Mouse (Mus musculus): ENCODE data around the gene 1700025C18Rik. TPM values are rescaled to one million over a fixed set of nuclear protein-coding genes. Genes with fewer than 3 reads are reported as not detected.

1700025C18Rik gene
- total RNA-seq, 2 experiments from 2014 or later = not detected

DNA sequence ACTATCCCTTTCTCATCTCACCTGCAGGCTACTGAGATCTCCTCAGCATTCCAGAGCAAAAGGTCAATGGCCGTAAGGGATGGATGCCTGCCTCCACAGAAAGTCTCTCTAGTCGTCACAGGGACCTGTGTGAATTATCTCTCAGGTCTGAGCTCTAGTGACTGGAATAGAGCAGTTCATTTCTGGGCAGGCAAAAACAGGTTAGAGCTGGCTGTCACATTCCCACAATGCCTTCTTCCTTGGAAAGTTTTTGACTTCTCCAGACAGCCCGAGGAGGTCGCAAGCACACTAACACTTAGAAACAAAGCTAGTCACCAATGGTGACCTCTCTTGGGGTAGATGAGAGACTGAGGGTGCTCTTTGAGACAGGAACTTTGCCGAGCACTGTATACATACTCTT, 48.4 kb downstream of the 1700025C18Rik start:
- DNase-seq (ENCODE audit: low spot score in 2 of 2) = no peak

DNA sequence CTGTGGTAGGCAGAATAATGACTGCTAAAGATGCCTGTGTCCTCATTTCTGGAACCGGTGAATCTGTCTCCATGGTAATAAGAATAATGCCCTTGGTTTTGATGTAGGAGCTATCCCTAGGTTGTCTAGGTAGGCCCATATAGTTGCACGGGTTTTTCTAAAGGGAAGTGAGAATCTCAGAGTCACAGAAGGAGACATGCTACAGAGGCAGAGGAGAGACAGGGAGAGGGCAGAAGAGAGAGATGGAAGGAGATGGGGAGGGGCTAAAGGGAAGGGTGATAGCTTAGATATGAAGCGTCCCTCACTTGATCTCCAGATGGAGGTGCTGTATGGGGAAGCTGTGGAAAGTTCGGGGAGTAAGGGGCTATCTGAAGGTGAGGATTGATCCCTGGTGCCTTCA, 53.1 kb downstream of the 1700025C18Rik start:
- DNase-seq (ENCODE audit: low spot score in 2 of 2) = no peak

DNA sequence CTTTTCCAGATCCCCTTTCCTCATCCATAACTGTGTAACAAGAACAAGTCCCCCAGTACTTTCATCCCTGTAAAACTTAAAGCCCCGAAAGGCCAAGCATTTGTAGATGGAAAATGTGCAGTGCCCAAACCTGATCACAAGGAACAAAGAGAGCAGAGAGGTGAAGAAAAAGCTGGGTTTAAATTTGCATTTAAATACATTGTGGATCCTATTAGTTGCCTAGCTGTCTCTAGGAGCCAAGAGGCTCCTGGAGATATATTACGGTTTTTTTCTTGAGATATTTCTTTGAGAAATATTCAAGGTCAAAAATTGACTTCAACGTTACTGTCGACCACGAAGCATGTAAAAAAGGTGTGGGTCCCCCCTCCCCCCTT, 55.5 kb downstream of the 1700025C18Rik start:
- DNase-seq (ENCODE audit: low spot score in 2 of 2) = no peak

- peak; percentile 99 for DNase-seq (ENCODE audit: low spot score in 2 of 2)
Observed at GRCm38 (mm10) chr2:165034131-165035057, 56.2 kb downstream of the 1700025C18Rik start, which contains the start of gene Ncoa5. TSS of gene Ncoa5 (minus strand) at chr2:165034867.

- DNase-seq (ENCODE audit: low spot score in 2 of 2) = no peak
Observed at GRCm38 (mm10) chr2:165033306-165033705, 57.2 kb downstream of the 1700025C18Rik start.

DNA sequence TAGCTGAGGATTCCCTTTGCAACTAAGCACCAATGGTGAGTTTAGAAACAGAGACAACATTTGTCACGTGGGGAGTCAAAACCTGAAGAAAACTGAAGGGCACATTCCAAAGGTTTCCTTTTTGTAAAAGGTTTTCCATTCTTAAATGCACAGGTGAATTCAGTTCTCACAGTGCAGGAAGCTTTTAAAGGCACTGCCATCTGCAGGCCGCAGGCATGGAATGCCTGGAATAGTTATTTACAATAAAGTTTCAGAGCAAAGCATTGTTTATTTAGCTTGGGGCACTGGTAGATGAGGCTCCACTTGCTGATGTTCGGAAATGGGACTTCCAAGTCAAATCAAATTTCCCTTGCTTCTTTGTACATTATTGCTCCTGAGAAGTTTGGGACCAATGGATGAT, 58.0 kb downstream of the 1700025C18Rik start:
- no peak for DNase-seq (ENCODE audit: low spot score in 2 of 2)

Other genes starting within 250 kb of the 1700025C18Rik start
- gene Pltp, start 233.0 kb downstream of the 1700025C18Rik start, total RNA-seq (2021) = 10 to 100 TPM; 72.9 to 79.2 TPM
- gene Pcif1, start 211.4 kb downstream of the 1700025C18Rik start, total RNA-seq (2021) = 10 to 100 TPM; 45.0 to 50.9 TPM
- 10 to 100 TPM; 24.0 to 24.1 TPM for gene Zfp335, start 179.0 kb downstream of the 1700025C18Rik start, total RNA-seq (2021)
- 1 to 10 TPM; 2.8 TPM for gene Mmp9, start 150.0 kb downstream of the 1700025C18Rik start, total RNA-seq (2021)
- 100 to 1,000 TPM; 252 to 272 TPM for gene Slc12a5, start 129.9 kb downstream of the 1700025C18Rik start, total RNA-seq (2021)
- gene Ncoa5, start 55.9 kb downstream of the 1700025C18Rik start, total RNA-seq (2021) = 10 to 100 TPM; 55.8 to 57.6 TPM
- 1 to 10 TPM; 1.5 to 3.8 TPM for gene Cd40, start 35.1 kb downstream of the 1700025C18Rik start, total RNA-seq (2021)
- gene Cdh22, start 144.1 kb upstream of the 1700025C18Rik start, total RNA-seq (2021) = 10 to 100 TPM; 13.5 to 15.8 TPM
- 10 to 100 TPM; 49.8 to 53.9 TPM for gene Slc35c2, start 197.1 kb upstream of the 1700025C18Rik start, total RNA-seq (2021)
- gene Elmo2, start 235.7 kb upstream of the 1700025C18Rik start, total RNA-seq (2021) = 100 to 1,000 TPM; 102 to 105 TPM

All from layer of hippocampus, postnatal 10 days (tissue).